Mouse (Mus musculus) embryonic facial prominence, embryonic 11.5 days (tissue): Measurements from ENCODE around the gene Plcb3. TPM values are rescaled to one million over a fixed set of nuclear protein-coding genes. Genes with fewer than 3 reads are reported as not detected.
A peak's percentile ranks its signal among the peaks of the same experiment; 100 is the strongest.

ENCODE experiments used
- ATAC-seq: fragments of 200-750 bp; cut with Nextera tagmentation; replicated peaks from 2 replicates; pipeline ENCODE4 v1.8.0; 2017; ENCODE audit warnings: low read depth; ENCODE audit not compliant: insufficient number of reproducible peaks, low FRiP score, low TSS enrichment
- DNase-seq: peaks from one replicate; pipeline ENCODE4 v3.0.0-alpha.2; 2015; ENCODE audit warnings: low spot score
- H3K27ac ChIP-seq: fragments of 300-500 bp; sonication (generic); replicated peaks from 2 replicates; pipeline ENCODE4 v1.5.1; 2014; ENCODE audit warnings: mild to moderate bottlenecking, low read depth, low read length, control low read depth
- H3K27me3 ChIP-seq: fragments of 300-500 bp; sonication (generic); 2 replicates; pipeline ENCODE4 v1.6.1; 2014; ENCODE audit warnings: mild to moderate bottlenecking, low read length, moderate library complexity, mixed read lengths; ENCODE audit not compliant: control insufficient read depth, insufficient read depth
- H3K36me3 ChIP-seq: fragments of 300-500 bp; sonication (generic); replicated peaks from 2 replicates; pipeline ENCODE4 v1.6.1; 2014; ENCODE audit warnings: low read depth, mild to moderate bottlenecking, low read length, moderate library complexity, mixed read lengths; ENCODE audit not compliant: control insufficient read depth, insufficient read depth
- H3K4me1 ChIP-seq: fragments of 300-500 bp; sonication (generic); 2 replicates; pipeline ENCODE4 v1.6.1; 2014; ENCODE audit warnings: low read length, mixed read lengths; ENCODE audit not compliant: control insufficient read depth, insufficient read depth
- H3K4me2 ChIP-seq: fragments of 300-500 bp; sonication (generic); 2 replicates; pipeline ENCODE4 v1.6.1; 2014; ENCODE audit warnings: low read depth, mild to moderate bottlenecking, control low read depth, low read length, moderate library complexity
- H3K4me3 ChIP-seq: fragments of 300-500 bp; sonication (generic); 2 replicates; pipeline ENCODE4 v1.5.1; 2014; ENCODE audit warnings: low read depth, low read length, control low read depth
- H3K9ac ChIP-seq: fragments of 300-500 bp; sonication (generic); replicated peaks from 2 replicates; pipeline ENCODE4 v1.6.1; 2014; ENCODE audit warnings: mild to moderate bottlenecking, control low read depth, low read length
- H3K9me3 ChIP-seq: fragments of 300-500 bp; sonication (generic); replicated peaks from 2 replicates; pipeline ENCODE4 v1.6.1; 2016; ENCODE audit warnings: mild to moderate bottlenecking, low read length, inconsistent platforms, mixed read lengths; ENCODE audit not compliant: control insufficient read depth
- WGBS: fragments of 180-500 bp; shearing (Covaris S2); extraction: QIAGEN DNeasy Blood & Tissue Kit; methylation state at CpG from one replicate; pipeline ENCODE4 v1.1.7; 2014; 5-methylcytosine and 5-hydroxymethylcytosine counted together
- polyA plus RNA-seq: library from polyadenylated mRNA; unstranded; fragments of >200 nt; fragmentation: Nextera tagmentation; extraction: Ambion mirVana; gene quantifications from 2 replicates; pipeline ENCODE4 v1.2.1, GENCODE M21; 2014

Plcb3 gene
- polyA plus RNA-seq, 1 experiment from 2014 or later, result 22.6 TPM

DNA sequence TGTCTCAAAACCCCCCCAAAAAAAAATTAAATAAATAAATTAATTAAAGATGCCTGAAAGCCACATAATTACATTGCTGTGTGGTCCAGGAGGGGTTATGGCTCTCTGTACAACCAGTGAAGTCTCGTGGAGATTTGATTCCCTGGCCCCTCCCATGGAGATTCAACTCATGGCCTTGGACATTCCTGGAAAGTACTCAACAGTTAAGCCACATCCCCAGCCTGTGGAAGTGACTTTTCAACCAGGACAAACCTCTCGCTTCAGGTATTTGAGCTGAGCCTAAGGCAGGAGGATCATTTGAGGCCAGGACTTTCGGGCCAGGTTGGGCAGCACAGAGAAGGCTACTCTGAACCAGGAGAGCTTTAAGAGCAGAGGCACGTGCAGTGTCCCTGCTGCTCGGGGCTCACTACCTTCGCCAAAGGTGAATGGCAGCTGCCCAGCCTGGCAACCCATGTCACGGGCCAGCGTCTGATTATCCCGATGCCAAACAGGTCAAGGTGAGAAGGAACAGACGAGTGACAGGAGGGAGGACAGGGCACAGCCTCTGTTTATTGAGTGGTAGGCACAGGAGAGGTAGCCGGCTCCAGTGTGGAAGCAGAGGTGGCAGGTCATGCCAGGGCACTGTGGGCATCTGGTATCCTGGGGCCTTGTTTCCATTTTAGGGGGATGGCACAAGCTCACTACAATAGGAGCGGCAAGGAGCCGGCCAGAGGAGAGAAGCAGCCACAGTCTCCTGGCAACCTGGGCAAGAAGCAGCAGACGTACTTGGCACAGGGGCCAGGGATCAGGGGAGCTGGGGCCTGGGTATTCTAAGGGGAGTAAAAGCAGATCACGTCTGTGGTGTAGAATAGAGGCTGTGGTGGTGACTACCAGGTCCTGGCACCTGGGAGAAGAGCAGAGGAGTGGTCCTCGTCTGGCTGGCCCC is 38.5 kb downstream of the Plcb3 start:
- Histone ChIP-seq H3K4me1 (no peaks in the 10 kb centered on the region; the same call in 1 of the 2 replicates), H3K27ac (no peak overlapping the region), H3K4me2 (no peak overlapping the region), H3K27me3 (peaks cover 29% of the 10 kb centered on the region), H3K9me3 (no peaks in the 10 kb centered on the region), H3K36me3 (no peaks in the 10 kb centered on the region), H3K9ac (no peak overlapping the region), H3K4me3 (no peak overlapping the region)
- no peak for DNase-seq
- 81% methylated on average over 16 of the region's 16 CpGs for WGBS
- ATAC-seq, result no peak

DNA sequence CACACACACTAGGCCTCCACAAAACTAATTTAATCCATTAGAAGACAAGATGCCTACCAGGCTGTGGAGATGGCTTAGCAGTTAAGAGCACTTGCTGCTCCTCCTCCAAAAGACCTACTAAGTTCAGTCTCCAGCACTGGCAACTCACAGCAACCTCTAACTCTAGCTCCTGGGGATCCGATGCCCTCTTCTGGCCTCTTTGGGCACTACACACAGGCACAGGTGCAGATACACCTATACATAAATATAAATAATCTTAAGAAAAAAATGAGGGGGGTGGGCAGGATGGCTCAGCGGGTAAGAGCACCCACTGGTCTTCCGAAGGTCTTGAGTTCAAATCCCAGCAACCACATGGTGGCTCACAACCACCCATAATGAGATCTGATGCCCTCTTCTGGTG is 40.0 kb downstream of the Plcb3 start:
- no peak for DNase-seq
- Histone ChIP-seq H3K4me1 (no peaks in the 10 kb centered on the region; the same call in 1 of the 2 replicates), H3K27me3 (peaks cover 43% of the 10 kb centered on the region), H3K27ac (no peak overlapping the region), H3K4me3 (no peak overlapping the region), H3K4me2 (no peak overlapping the region), H3K9ac (no peak overlapping the region), H3K9me3 (no peaks in the 10 kb centered on the region), H3K36me3 (no peaks in the 10 kb centered on the region)
- ATAC-seq, result no peak
- 34% methylated on average over 3 of the region's 3 CpGs for WGBS

DNA sequence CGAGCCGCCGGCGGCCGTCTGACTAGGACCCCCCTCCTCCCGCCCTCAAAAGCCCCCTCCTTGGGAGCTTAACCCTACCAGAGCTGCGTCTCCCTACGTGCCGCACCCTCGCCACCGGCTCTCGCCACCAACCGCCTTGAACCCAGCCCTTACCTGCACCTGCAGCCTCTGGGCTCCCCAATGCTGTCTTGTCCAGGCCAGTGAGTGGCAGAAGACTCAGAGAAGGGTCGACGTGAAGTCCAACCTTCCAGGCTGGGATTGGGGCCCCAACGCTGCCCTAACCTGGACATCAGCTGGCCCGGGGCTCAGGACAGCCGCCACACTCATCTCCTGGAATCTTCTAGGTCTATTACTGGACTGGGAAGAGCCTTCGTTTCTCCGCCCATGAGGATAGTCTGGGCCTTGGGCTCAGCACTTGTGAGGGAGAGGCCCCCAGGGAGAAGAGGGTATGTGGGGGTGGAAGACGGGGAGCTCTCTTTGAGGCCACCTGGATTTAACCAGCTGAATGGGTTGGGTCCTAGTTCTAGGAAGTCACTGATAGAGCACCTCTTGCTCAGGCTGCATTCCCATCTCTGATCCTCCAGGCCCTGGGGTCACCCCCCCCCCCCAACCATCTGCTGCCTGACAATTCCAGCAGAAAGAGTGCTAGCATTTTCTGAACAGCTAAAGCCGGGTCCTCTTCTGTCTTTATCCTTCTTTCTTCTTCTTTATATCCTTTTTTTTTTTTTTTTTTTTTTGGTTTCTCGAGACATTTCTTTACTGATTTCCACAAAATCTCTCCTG is 41.9 kb downstream of the Plcb3 start, which contains the start of gene Kcnk4:
Gene Kcnk4 (minus strand): TSS at position 321 of the 783 bp plus-strand sequence.
- 7% methylated on average over 23 of the region's 23 CpGs for WGBS
- H3K4me3 ChIP-seq, result peak within 1 kb of the TSS; percentile 29

DNA sequence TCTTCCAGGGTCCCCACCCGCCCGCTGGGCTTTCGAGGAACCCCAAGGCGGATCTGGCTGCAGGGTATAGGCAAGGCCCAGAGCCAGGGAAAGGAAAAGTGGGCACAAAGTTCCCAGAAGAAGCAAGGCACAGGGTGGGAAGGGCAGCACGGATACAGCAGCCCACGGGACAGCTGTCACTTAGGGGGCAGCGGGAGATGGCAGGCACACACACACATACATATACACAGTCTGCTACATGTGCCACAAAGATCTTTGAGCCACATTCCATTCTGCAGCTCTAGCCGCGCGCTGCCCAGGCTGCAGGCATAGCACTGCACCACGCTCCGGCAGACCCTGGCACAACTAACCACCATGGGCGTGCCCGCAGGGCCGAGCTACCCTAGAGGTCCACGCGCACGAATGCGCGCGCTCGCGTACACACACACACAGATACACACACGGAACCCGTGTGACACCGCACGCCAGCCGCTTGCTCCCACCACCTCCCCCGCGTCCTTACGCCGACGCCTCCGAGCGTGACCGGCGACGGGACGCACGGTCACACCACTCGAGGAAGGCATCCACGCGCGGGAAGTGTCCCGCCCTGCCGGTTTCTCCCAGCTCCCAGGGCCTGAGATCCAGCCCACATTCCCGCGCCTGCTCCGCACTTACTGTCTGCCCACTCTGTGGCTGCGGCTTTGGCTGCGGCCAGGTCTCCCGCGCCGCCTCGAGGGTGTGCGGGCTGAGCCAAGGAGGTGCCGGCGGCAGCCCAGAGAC is 42.7 kb downstream of the Plcb3 start:
- ATAC-seq (peak; percentile 29; the same call in 1 of the 2 replicates), DNase-seq (no peak)
- peaks cover 59% of the 10 kb centered on the region for H3K27me3 ChIP-seq
- peak overlapping the region; percentile 37 for H3K9ac ChIP-seq
- H3K4me2 ChIP-seq, result peak overlapping the region; percentile 63
- WGBS, result 4% methylated on average over 58 of the region's 58 CpGs
- peak overlapping the region; percentile 29 for H3K4me3 ChIP-seq
- H3K27ac ChIP-seq, result no peak overlapping the region
- no peaks in the 10 kb centered on the region for H3K36me3 ChIP-seq
- no peaks in the 10 kb centered on the region for H3K9me3 ChIP-seq
- H3K4me1 ChIP-seq, result no peaks in the 10 kb centered on the region; the same call in 1 of the 2 replicates

More for the DNA sequence above, 41.9 kb downstream of the Plcb3 start, which contains the start of gene Kcnk4:
- H3K4me2 ChIP-seq, result peak within 1 kb of the TSS; percentile 63
- H3K27ac ChIP-seq, result no peak within 1 kb of the TSS
- DNase-seq (no peak), ATAC-seq (no peak)
- H3K27me3 ChIP-seq, result peaks cover 54% of the 10 kb centered on the region
- no peaks in the 10 kb centered on the region; the same call in 1 of the 2 replicates for H3K4me1 ChIP-seq
- H3K9ac ChIP-seq, result peak within 1 kb of the TSS; percentile 37
- no peaks in the 10 kb centered on the region for H3K36me3 ChIP-seq
- H3K9me3 ChIP-seq, result no peaks in the 10 kb centered on the region

DNA sequence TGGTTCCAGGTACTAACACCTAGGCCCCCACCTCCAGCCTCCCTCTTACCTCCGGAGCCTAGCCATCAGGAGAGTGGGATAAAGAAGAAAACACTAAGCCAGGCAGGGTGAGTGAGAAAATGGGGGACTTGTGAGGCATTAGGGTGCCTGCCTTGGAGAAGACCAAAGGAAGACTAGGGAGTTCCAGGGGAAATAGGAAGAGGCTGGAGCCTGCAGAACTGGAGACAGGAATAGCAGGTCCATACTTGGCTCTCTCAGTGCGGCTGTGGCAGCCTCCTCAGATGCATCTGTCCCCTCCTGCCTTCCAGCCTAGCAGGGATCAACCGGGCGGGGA is 43.2 kb downstream of the Plcb3 start:
- Histone ChIP-seq H3K9ac (no peak overlapping the region), H3K4me3 (no peak overlapping the region), H3K4me1 (no peaks in the 10 kb centered on the region; the same call in 1 of the 2 replicates), H3K36me3 (no peaks in the 10 kb centered on the region), H3K27me3 (peaks cover 62% of the 10 kb centered on the region), H3K4me2 (no peak overlapping the region), H3K27ac (no peak overlapping the region), H3K9me3 (no peaks in the 10 kb centered on the region)
- WGBS, result 12% methylated on average over 4 of the region's 4 CpGs
- ATAC-seq (no peak), DNase-seq (no peak)

DNA sequence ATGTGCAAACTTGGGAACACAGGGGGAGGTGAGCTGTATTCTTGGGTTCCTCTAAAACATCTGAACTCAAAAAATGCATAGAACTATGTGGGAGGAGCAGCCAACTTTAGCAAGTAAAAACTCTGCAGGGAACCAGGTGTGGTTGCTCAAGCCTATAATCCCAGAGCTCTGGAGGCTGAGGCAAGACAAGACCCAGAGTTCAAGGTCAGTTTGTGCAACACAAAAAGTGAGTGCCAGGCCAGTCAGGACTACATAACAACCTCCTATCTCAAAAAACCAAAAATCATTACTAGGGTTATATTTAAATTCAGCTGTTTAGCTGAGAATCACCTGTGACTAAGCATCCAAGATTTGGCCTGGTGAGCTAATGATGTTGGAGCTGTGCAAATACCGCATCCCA is 44.3 kb downstream of the Plcb3 start:
- peaks cover 73% of the 10 kb centered on the region for H3K27me3 ChIP-seq
- no peak for DNase-seq
- no peaks in the 10 kb centered on the region; the same call in 1 of the 2 replicates for H3K4me1 ChIP-seq
- no peak overlapping the region for H3K9ac ChIP-seq
- 54% methylated on average over 1 of the region's 1 CpGs for WGBS
- no peak for ATAC-seq
- no peaks in the 10 kb centered on the region for H3K36me3 ChIP-seq
- H3K27ac ChIP-seq, result no peak overlapping the region
- H3K9me3 ChIP-seq, result no peaks in the 10 kb centered on the region
- no peak overlapping the region for H3K4me3 ChIP-seq
- H3K4me2 ChIP-seq, result no peak overlapping the region

DNA sequence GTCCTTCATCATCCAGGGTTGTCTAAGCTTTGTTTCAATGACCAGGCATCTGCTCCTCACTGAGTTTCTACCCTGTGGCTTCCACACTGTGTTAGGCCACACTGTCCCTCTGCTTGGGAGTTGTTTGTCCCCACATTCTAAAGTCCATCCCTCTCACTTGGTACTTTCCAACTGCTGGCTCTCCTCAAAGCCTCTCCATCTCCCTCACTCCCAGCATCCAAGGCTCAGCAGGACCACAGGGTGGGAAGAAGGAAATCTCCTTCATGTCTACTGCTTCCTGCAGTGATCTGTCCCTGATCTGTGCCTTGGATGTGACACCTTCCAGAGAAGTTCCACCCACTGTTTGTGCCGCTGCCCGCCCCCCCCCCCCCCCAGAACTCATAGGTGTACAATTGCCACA is 45.3 kb downstream of the Plcb3 start:
- Histone ChIP-seq H3K27me3 (peaks cover 80% of the 10 kb centered on the region), H3K27ac (no peak overlapping the region), H3K9ac (no peak overlapping the region), H3K4me3 (no peak overlapping the region), H3K4me2 (no peak overlapping the region), H3K9me3 (peaks cover 3% of the 10 kb centered on the region; the same call in 1 of the 2 replicates), H3K36me3 (no peaks in the 10 kb centered on the region), H3K4me1 (peaks cover 3% of the 10 kb centered on the region; the same call in 1 of the 2 replicates)
- ATAC-seq, result no peak
- DNase-seq, result no peak
- WGBS, result 0% methylated on average over 2 of the region's 2 CpGs
